In genomic region chr9:31386368-31387180, GRCm38 (mm10) we compare ENCODE assay signal across 8 mouse cellular contexts. TPM values are rescaled to one million over a fixed set of nuclear protein-coding genes. Genes with fewer than 3 reads are reported as not detected.
DNase-seq lines count a peak whose midpoint lies in the region; ATAC-seq and TF ChIP-seq lines count a peak whose summit lies in the region.

No protein-coding gene starts in this region.

- peak overlapping the region; percentile 71 for H3ac ChIP-seq in C2C12 (ENCODE audit: control insufficient read depth, insufficient read length, low read depth)

- H3K4me3 ChIP-seq in heart, embryonic 12.5 days = peak overlapping the region; percentile 93
- H3K4me3 ChIP-seq in C2C12 (ENCODE audit: insufficient read depth, poor library complexity, severe bottlenecking) = peak overlapping the region; percentile 68
- peak overlapping the region; percentile 85 for H3K4me3 ChIP-seq in hindbrain, embryonic 13.5 days

- peaks cover 18% of the 10 kb centered on the region for H3K4me1 ChIP-seq in heart, embryonic 12.5 days (replicated peaks)
- H3K4me1 ChIP-seq in hindbrain, embryonic 13.5 days (replicated peaks) = peaks cover 28% of the 10 kb centered on the region

- peaks cover 29% of the 10 kb centered on the region for H3K79me2 ChIP-seq in C2C12 (ENCODE audit: control insufficient read depth, insufficient read depth)

- DNase-seq in heart, postnatal 25 days (ENCODE audit: low spot score) = no peak
- DNase-seq in c-Kit-positive CD71-positive TER-119-negative erythroid progenitor cells, embryonic 14.5 days (ENCODE audit: low read depth) = peak; percentile 22
- peak; percentile 9 for DNase-seq in lung, postnatal 25 days (ENCODE audit: low spot score)
- DNase-seq in thymus, postnatal 4 days = peak; percentile 26
- no peak for DNase-seq in gastrocnemius, adult 18-20 months (ENCODE audit: low spot score)

- peak overlapping the region; percentile 90 for H3K9ac ChIP-seq in heart, embryonic 12.5 days
- H3K9ac ChIP-seq in hindbrain, embryonic 13.5 days = peak overlapping the region; percentile 87

- 9% methylated on average over 44 of the region's 44 CpGs for WGBS in heart, embryonic 12.5 days
- 12% methylated on average over 41 of the region's 44 CpGs for WGBS in hindbrain, embryonic 13.5 days

- H3K27me3 ChIP-seq in heart, embryonic 12.5 days (replicated peaks) = no peaks in the 10 kb centered on the region
- no peaks in the 10 kb centered on the region for H3K27me3 ChIP-seq in C2C12 (ENCODE audit: control insufficient read depth, insufficient read depth, insufficient read length)
- no peaks in the 10 kb centered on the region for H3K27me3 ChIP-seq in hindbrain, embryonic 13.5 days

- peak overlapping the region; percentile 92 for H3K4me2 ChIP-seq in heart, embryonic 12.5 days
- H3K4me2 ChIP-seq in hindbrain, embryonic 13.5 days = peak overlapping the region; percentile 74

- intact Hi-C loops in heart, postnatal 25 days (cut with DNase I) = no loop called here

- no peak for TF ChIP-seq CTCF in C2C12 (IDR thresholded peaks at IDR 0.05; ENCODE audit: control insufficient read depth, insufficient read depth, insufficient read length)

- peak; percentile 77 for ATAC-seq in heart, embryonic 12.5 days (ENCODE audit: insufficient number of reproducible peaks, low FRiP score)
- peak; percentile 84 for ATAC-seq in hindbrain, embryonic 13.5 days (ENCODE audit: low FRiP score)

- peaks cover 22% of the 10 kb centered on the region for H3K36me3 ChIP-seq in heart, embryonic 12.5 days
- peaks cover 19% of the 10 kb centered on the region for H3K36me3 ChIP-seq in C2C12 (ENCODE audit: control insufficient read depth, insufficient read depth)
- peaks cover 21% of the 10 kb centered on the region for H3K36me3 ChIP-seq in hindbrain, embryonic 13.5 days

- peak overlapping the region; percentile 29 for H3K27ac ChIP-seq in heart, embryonic 12.5 days (ENCODE audit: poor library complexity, severe bottlenecking)
- peak overlapping the region; percentile 83 for H3K27ac ChIP-seq in hindbrain, embryonic 13.5 days

- no peaks in the 10 kb centered on the region for H3K9me3 ChIP-seq in heart, embryonic 12.5 days (replicated peaks)
- H3K9me3 ChIP-seq in hindbrain, embryonic 13.5 days = no peaks in the 10 kb centered on the region

- H3K79me3 ChIP-seq in C2C12 (ENCODE audit: low read depth) = peaks cover 15% of the 10 kb centered on the region

TF ChIP-seq in C2C12, 6 proteins besides CTCF, POLR2A, EP300 and RAD21:
- no peak for TF ChIP-seq CEBPB (IDR thresholded peaks at IDR 0.05; ENCODE audit: low read depth)
- TF ChIP-seq MYOD1 (IDR thresholded peaks at IDR 0.05; ENCODE audit: control insufficient read depth, insufficient read length, low read depth) = no peak
- no peak for TF ChIP-seq MAX (IDR thresholded peaks at IDR 0.05)
- no peak for TF ChIP-seq FOSL1 (IDR thresholded peaks at IDR 0.05; ENCODE audit: insufficient read depth, low read length, poor library complexity, severe bottlenecking)
- TF ChIP-seq MYOG (IDR thresholded peaks at IDR 0.05; ENCODE audit: control insufficient read depth, extremely low read depth, insufficient read length) = no peak
- no peak for TF ChIP-seq USF1 (IDR thresholded peaks at IDR 0.05; ENCODE audit: low read depth)
TF ChIP-seq in C2C12: peak in this region for 0.

RNA-seq across cellular contexts. Expression of gene Nfrkb, which starts 0.6 kb away (rescaled TPM):
- 16.8 and 16.9 TPM in 2 replicates for polyA plus RNA-seq in heart, embryonic 12.5 days (2016; fragmentation: Nextera tagmentation; extraction: Ambion mirVana)
- total RNA-seq in heart, postnatal 25 days (2021) = 10 to 100 TPM in 1 of 2 experiments, 1 to 10 TPM in 1; 8.8 to 11.4 TPM
- 7.1 TPM for polyA plus RNA-seq in C2C12 (2012; fragmentation: generic; extraction: Trizol)
- polyA plus RNA-seq in hindbrain, embryonic 13.5 days (2015; fragmentation: Nextera tagmentation; extraction: Ambion mirVana) = 26.9 and 28.3 TPM in 2 replicates
- total RNA-seq in gastrocnemius, adult 18-20 months (2021) = 1 to 10 TPM; 8.6 to 8.7 TPM

Comparison
In these comparisons a context has a peak if more than half of its experiments do, and no peak if none do; other contexts are left out.
1. DNase-seq: peak in c-Kit-positive CD71-positive TER-119-negative erythroid progenitor cells, embryonic 14.5 days (single experiment), lung, postnatal 25 days (single experiment) and thymus, postnatal 4 days (single experiment); none in heart, postnatal 25 days (single experiment) and gastrocnemius, adult 18-20 months (single experiment).
2. Peak in every context shown above with its lines, with median percentiles within 50 percentile points of each other: H3K4me3 ChIP-seq.